Mouse (Mus musculus) lung, embryonic 14.5 days (tissue): Measurements from ENCODE around the gene Zmynd10. TPM values are rescaled to one million over a fixed set of nuclear protein-coding genes. Genes with fewer than 3 reads are reported as not detected.
A peak's percentile ranks its signal among the peaks of the same experiment; 100 is the strongest.

ENCODE experiments used
- ATAC-seq: fragments of 200-750 bp; cut with Nextera tagmentation; 2 replicates; pipeline ENCODE4 v1.8.0; 2017; ENCODE audit warnings: mild to moderate bottlenecking, moderate TSS enrichment, moderate library complexity; ENCODE audit not compliant: insufficient read depth
- DNase-seq: peaks from one replicate; pipeline ENCODE4 v3.0.0-alpha.2; 2015
- H3K27ac ChIP-seq: fragments of 300-500 bp; sonication (generic); 2 replicates; pipeline ENCODE4 v1.5.1; 2014; ENCODE audit warnings: low read depth, mild to moderate bottlenecking, moderate library complexity
- H3K27me3 ChIP-seq: fragments of 300-500 bp; sonication (generic); 2 replicates; pipeline ENCODE4 v1.6.1; 2014; ENCODE audit warnings: low read length, control low read depth; ENCODE audit not compliant: insufficient read depth
- H3K36me3 ChIP-seq: fragments of 300-500 bp; sonication (generic); 2 replicates; pipeline ENCODE4 v1.6.1; 2014; ENCODE audit warnings: control low read depth; ENCODE audit not compliant: insufficient read depth
- H3K4me1 ChIP-seq: fragments of 300-500 bp; sonication (generic); 2 replicates; pipeline ENCODE4 v1.6.1; 2014; ENCODE audit warnings: antibody characterized with exemption, control low read depth; ENCODE audit not compliant: insufficient read depth
- H3K4me2 ChIP-seq: fragments of 300-500 bp; sonication (generic); 2 replicates; pipeline ENCODE4 v1.6.1; 2014; ENCODE audit warnings: mild to moderate bottlenecking
- H3K4me3 ChIP-seq: fragments of 300-500 bp; sonication (generic); 2 replicates; pipeline ENCODE4 v1.5.1; 2014; ENCODE audit warnings: low read depth, low read length
- H3K9ac ChIP-seq: fragments of 300-500 bp; sonication (generic); 2 replicates; pipeline ENCODE4 v1.6.1; 2014
- H3K9me3 ChIP-seq: fragments of 300-500 bp; sonication (generic); 2 replicates; pipeline ENCODE4 v1.6.1; 2016; ENCODE audit warnings: low read depth, low read length, control low read depth
- CTCF ChIP-seq: IDR thresholded peaks from 2 replicates; pipeline ENCODE4 v1.5.1; 2016; ENCODE audit warnings: antibody characterized with exemption, low read depth
- WGBS: fragments of 180-500 bp; shearing (Covaris S2); extraction: QIAGEN DNeasy Blood & Tissue Kit; methylation state at CpG from one replicate; pipeline ENCODE4 v1.1.7; 2014; 5-methylcytosine and 5-hydroxymethylcytosine counted together
- polyA plus RNA-seq: library from polyadenylated mRNA; unstranded; fragments of >200 nt; fragmentation: Nextera tagmentation; extraction: Ambion mirVana; gene quantifications from 2 replicates; pipeline ENCODE4 v1.2.1, GENCODE M21; 2014

Gene Zmynd10
- polyA plus RNA-seq, 1 experiment from 2014 or later, result 1.1 TPM

DNA sequence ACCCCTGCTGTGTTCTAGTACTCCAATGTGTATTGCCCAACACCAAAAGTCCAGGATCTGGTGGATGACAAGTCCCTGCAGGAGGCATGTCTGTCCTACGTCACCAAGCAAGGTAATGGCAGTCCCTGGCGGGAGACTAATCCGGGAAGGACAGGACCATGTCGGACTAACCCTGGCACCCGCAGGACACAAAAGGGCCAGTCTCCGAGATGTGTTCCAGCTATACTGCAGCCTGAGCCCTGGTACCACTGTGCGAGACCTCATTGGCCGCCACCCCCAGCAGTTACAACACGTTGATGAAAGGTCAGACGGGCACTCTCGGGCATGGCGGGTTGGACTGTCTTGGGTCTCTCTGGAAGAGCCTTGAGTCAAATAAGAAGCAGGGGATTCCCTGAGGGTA, 2.4 kb upstream of the Zmynd10 start:
- 93% methylated on average over 12 of the region's 12 CpGs for WGBS
- no peak for TF ChIP-seq CTCF
- Histone ChIP-seq H3K36me3 (peaks cover 28% of the 10 kb centered on the region), H3K9me3 (no peaks in the 10 kb centered on the region), H3K4me1 (peaks cover 14% of the 10 kb centered on the region), H3K4me3 (no peak overlapping the region), H3K27me3 (no peaks in the 10 kb centered on the region), H3K4me2 (no peak overlapping the region), H3K27ac (no peak overlapping the region), H3K9ac (no peak overlapping the region)
- DNase-seq (no peak), ATAC-seq (no peak)

DNA sequence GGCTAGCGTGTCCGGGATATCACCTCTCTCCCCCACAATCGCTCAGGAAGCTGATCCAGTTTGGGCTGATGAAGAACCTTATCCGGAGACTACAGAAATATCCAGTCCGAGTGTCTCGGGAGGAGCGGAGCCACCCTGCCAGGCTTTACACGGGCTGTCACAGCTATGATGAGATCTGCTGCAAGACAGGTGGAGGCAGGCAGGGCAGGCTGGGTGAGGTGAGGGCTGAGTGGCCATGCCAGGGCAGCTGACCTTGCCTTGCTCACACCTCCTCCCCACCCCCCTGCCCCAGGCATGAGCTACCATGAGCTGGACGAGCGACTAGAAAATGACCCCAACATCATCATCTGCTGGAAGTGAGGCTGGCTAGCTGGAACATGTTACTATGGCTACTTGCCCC, 1.9 kb upstream of the Zmynd10 start:
- TF ChIP-seq CTCF, result no peak
- 85% methylated on average over 10 of the region's 10 CpGs for WGBS
- no peaks in the 10 kb centered on the region for H3K9me3 ChIP-seq

DNA sequence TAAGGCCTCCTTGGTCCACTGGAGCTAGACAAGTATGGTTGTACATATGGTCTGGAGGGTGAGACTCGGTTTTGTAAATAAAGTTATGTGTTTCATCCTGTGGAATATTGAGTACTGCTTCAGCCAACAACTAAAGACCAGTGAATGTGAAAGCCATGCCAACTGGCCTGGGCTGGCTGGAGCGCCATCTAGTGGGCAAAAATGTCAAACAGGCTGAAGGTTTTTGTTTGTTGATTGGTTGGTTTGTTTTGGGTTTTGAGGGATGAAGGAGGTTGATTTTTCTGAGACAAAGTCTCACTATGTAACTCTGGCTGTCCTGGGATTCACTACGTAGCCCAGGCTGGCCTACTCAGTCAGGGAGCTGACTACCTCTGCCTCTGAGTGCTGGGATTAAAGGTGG, 1.5 kb upstream of the Zmynd10 start:
- Histone ChIP-seq H3K27me3 (no peaks in the 10 kb centered on the region), H3K36me3 (peaks cover 23% of the 10 kb centered on the region), H3K4me3 (no peak overlapping the region), H3K27ac (no peak overlapping the region), H3K4me1 (peaks cover 14% of the 10 kb centered on the region), H3K9me3 (no peaks in the 10 kb centered on the region), H3K9ac (no peak overlapping the region), H3K4me2 (no peak overlapping the region)
- peak; percentile 93 for TF ChIP-seq CTCF
- ATAC-seq (no peak), DNase-seq (peak; percentile 90)
- 12% methylated on average over 3 of the region's 3 CpGs for WGBS

More for the DNA sequence above, 1.9 kb upstream of the Zmynd10 start:
- H3K4me2 ChIP-seq, result no peak overlapping the region
- H3K4me3 ChIP-seq, result no peak overlapping the region
- DNase-seq (no peak), ATAC-seq (no peak)
- H3K27ac ChIP-seq, result no peak overlapping the region
- H3K27me3 ChIP-seq, result no peaks in the 10 kb centered on the region
- H3K36me3 ChIP-seq, result peaks cover 25% of the 10 kb centered on the region
- H3K4me1 ChIP-seq, result peaks cover 14% of the 10 kb centered on the region
- no peak overlapping the region for H3K9ac ChIP-seq

DNA sequence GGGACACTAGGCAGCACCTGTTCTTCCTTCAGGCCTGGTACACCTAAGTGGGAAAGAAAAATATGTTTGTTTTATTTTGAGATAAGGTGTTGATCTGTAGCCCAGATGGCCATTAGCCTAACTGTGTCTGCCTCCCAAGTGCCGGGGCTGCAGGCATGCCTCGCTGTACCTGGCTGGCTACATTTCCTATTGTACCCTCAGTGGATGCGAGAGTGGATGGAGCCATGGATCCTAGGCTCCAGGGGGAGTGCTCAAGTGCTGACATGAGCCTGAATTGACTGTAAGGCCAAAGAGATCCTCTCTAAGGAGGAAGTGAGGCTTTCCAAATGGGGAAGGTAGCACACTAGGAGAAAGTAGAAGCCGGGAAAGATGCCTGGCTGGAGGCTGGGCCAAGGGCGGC, 859 bp downstream of the Zmynd10 start:
- no peak overlapping the region for H3K27ac ChIP-seq
- no peak for DNase-seq
- no peak overlapping the region for H3K9ac ChIP-seq
- H3K4me2 ChIP-seq, result no peak overlapping the region
- no peaks in the 10 kb centered on the region for H3K27me3 ChIP-seq
- H3K4me1 ChIP-seq, result peaks cover 21% of the 10 kb centered on the region
- H3K36me3 ChIP-seq, result peaks cover 23% of the 10 kb centered on the region
- no peak for ATAC-seq
- no peaks in the 10 kb centered on the region for H3K9me3 ChIP-seq
- WGBS, result 72% methylated on average over 5 of the region's 5 CpGs
- no peak for TF ChIP-seq CTCF
- H3K4me3 ChIP-seq, result no peak overlapping the region

DNA sequence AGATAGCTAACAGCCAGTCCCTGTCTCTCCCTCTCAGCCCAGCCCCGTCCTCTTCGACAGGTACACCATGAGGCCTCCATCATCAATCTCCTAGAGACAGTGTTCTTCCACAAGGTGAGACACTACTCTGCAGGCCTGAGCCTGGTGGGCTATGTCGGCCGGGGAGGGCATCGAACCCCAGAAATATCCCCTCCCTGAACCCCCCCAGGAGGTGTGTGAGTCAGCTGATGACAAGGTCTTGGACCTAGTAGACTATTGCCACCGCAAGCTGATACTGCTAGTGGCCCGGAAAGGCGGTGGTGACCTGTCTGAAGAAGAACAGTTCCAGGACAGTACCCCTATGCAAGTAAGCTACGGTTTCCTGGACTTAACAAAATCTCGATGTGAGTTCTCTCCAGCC, 1.7 kb downstream of the Zmynd10 start:
- no peak for ATAC-seq
- no peak overlapping the region for H3K4me2 ChIP-seq
- DNase-seq, result no peak
- H3K9ac ChIP-seq, result no peak overlapping the region
- peaks cover 27% of the 10 kb centered on the region for H3K4me1 ChIP-seq
- H3K27ac ChIP-seq, result no peak overlapping the region
- TF ChIP-seq CTCF, result no peak
- WGBS, result 84% methylated on average over 10 of the region's 10 CpGs
- H3K4me3 ChIP-seq, result no peak overlapping the region
- no peaks in the 10 kb centered on the region for H3K9me3 ChIP-seq
- H3K27me3 ChIP-seq, result no peaks in the 10 kb centered on the region
- peaks cover 18% of the 10 kb centered on the region for H3K36me3 ChIP-seq

DNA sequence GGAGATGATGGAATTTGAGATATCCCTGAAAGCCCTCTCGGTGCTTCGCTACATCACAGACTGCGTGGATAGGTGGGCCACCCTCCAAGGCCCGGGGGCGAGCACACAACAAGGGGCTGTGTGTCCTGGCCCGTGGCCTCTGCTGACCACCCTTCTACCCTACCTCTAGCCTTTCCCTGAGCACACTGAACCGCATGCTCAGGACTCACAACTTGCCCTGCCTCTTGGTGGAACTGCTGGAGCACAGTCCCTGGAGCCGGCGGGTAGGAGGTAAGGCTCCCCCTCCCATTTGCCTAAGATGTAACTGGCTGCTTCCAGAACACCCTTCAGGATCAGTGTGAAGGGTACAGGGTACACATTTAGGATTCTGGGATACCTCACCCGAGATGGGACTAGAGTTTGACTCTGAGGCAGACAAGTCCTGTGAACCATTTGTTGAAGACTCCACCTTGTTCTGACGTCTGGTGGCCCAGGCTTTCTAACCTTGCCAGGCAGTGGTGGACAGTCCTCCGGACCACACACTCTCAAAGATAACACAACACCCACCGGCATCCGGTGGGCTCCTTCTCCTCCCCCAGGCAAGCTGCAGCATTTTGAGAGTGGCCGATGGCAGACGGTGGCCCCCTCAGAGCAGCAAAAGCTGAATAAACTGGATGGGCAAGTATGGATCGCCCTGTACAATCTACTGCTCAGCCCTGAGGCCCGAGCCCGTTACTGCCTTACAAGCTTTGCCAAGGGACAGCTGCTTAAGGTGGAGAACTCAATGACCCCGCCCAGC, 2.4 kb downstream of the Zmynd10 start:
- Histone ChIP-seq H3K4me3 (no peak overlapping the region), H3K9ac (no peak overlapping the region), H3K27me3 (no peaks in the 10 kb centered on the region), H3K4me2 (0 out of 2 replicates have a peak overlapping the region, but pooled peaks have one; percentile 10), H3K36me3 (peaks cover 11% of the 10 kb centered on the region; the same call in 1 of the 2 replicates), H3K4me1 (peaks cover 29% of the 10 kb centered on the region), H3K27ac (no peak overlapping the region), H3K9me3 (no peaks in the 10 kb centered on the region)
- ATAC-seq, result no peak
- no peak for TF ChIP-seq CTCF
- DNase-seq, result no peak
- WGBS, result 64% methylated on average over 20 of the region's 20 CpGs

DNA sequence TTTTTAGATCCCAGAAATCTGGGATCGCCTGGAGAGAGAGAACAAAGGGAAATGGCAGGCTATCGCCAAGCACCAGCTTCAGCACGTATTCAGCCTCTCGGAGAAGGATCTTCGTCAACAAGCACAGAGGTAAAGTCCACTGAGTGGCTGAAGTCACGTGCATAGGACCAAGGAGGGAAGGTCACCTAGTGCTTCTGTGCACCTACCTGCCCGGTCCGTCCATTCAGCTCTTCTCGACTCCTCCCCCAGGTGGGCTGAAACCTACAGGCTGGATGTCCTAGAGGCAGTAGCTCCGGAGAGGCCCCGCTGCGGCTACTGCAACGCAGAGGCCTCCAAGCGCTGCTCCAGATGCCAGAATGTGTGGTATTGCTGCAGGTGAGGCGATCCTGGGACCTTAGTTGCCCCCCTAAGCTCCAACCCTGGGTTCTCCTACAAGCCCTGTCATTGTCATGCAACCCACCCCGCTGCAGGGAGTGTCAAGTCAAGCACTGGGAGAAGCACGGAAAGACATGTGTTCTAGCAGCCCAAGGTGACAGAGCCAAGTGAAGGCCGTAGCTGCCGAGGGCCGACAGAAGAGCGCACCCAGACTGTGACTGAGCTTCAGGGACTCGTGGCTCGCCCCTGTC, 3.5 kb downstream of the Zmynd10 start:
- TF ChIP-seq CTCF, result no peak
- H3K4me1 ChIP-seq, result peaks cover 29% of the 10 kb centered on the region
- H3K27ac ChIP-seq, result no peak overlapping the region; the same call in 1 of the 2 replicates

More for the DNA sequence above, 3.5 kb downstream of the Zmynd10 start:
- WGBS, result 30% methylated on average over 23 of the region's 23 CpGs
- Histone ChIP-seq H3K36me3 (0 out of 2 replicates have a peak, but pooled peaks cover 3% of the 10 kb centered on the region), H3K4me2 (peak overlapping the region; percentile 97), H3K9ac (peak overlapping the region; percentile 75), H3K9me3 (no peaks in the 10 kb centered on the region), H3K27me3 (no peaks in the 10 kb centered on the region), H3K4me3 (peak overlapping the region; percentile 60)
- no peak for DNase-seq
- no peak for ATAC-seq
